Mouse (Mus musculus): Measurements from ENCODE around the gene Ap1g2. TPM values are rescaled to one million over a fixed set of nuclear protein-coding genes. Genes with fewer than 3 reads are reported as not detected.

Gene Ap1g2
- polyA plus RNA-seq, 1 experiment from 2014 or later, result 8.6 TPM

- H3K9ac ChIP-seq (ENCODE audit: low read length), result no peak overlapping the region
- no peak overlapping the region for H3K4me3 ChIP-seq (ENCODE audit: control insufficient read depth in 1 of 2, insufficient read depth in 1 of 2, low read depth in 1 of 2, low read length in 2 of 2)
- no peak for ATAC-seq (ENCODE audit: insufficient number of reproducible peaks, insufficient read depth, low FRiP score, low read depth)
- peaks cover 26 to 36% of the 10 kb centered on the region in 2 experiments for H3K4me1 ChIP-seq (ENCODE audit: control insufficient read depth in 2 of 2, insufficient read depth in 2 of 2, low read length in 2 of 2)
- 53% methylated on average over 9 of the region's 9 CpGs for WGBS
- no peak overlapping the region for H3K4me2 ChIP-seq (ENCODE audit: low read length)
- no peaks in the 10 kb centered on the region for H3K9me3 ChIP-seq (ENCODE audit: control insufficient read depth, low read length)
- H3K36me3 ChIP-seq (ENCODE audit: control insufficient read depth, insufficient read depth, low read length), result no peaks in the 10 kb centered on the region
- H3K27me3 ChIP-seq (ENCODE audit: control insufficient read depth, insufficient read depth, low read length), result no peaks in the 10 kb centered on the region
- H3K27ac ChIP-seq (replicated peaks in 1 of 2; ENCODE audit: control insufficient read depth in 1 of 2, insufficient read depth in 1 of 2, low read depth in 2 of 2, low read length in 2 of 2), result no peak overlapping the region; a peak in 1 of 4 replicates
Observed at GRCm38 (mm10) chr14:55085324-55086008, 20.9 kb downstream of the Ap1g2 start.

- H3K4me1 ChIP-seq (ENCODE audit: control insufficient read depth in 2 of 2, insufficient read depth in 2 of 2, low read length in 2 of 2), result peaks cover 19 to 32% of the 10 kb centered on the region in 2 experiments
- WGBS, result 64% methylated on average over 6 of the region's 6 CpGs
- no peak overlapping the region for H3K9ac ChIP-seq (ENCODE audit: low read length)
- H3K4me2 ChIP-seq (ENCODE audit: low read length), result no peak overlapping the region
- H3K27me3 ChIP-seq (ENCODE audit: control insufficient read depth, insufficient read depth, low read length), result peaks cover 7% of the 10 kb centered on the region; the same call in 1 of the 2 replicates
- no peak for ATAC-seq (ENCODE audit: insufficient number of reproducible peaks, insufficient read depth, low FRiP score, low read depth)
- no peaks in the 10 kb centered on the region for H3K36me3 ChIP-seq (ENCODE audit: control insufficient read depth, insufficient read depth, low read length)
- H3K27ac ChIP-seq (replicated peaks in 1 of 2; ENCODE audit: control insufficient read depth in 1 of 2, insufficient read depth in 1 of 2, low read depth in 2 of 2, low read length in 2 of 2), result no peak overlapping the region
- H3K4me3 ChIP-seq (ENCODE audit: control insufficient read depth in 1 of 2, insufficient read depth in 1 of 2, low read depth in 1 of 2, low read length in 2 of 2), result no peak overlapping the region
- no peaks in the 10 kb centered on the region for H3K9me3 ChIP-seq (ENCODE audit: control insufficient read depth, low read length)
Observed at GRCm38 (mm10) chr14:55083481-55083880, 22.9 kb downstream of the Ap1g2 start.

- Histone ChIP-seq H3K9me3 (ENCODE audit: control insufficient read depth, low read length) (no peaks in the 10 kb centered on the region), H3K27ac (replicated peaks in 1 of 2; ENCODE audit: control insufficient read depth in 1 of 2, insufficient read depth in 1 of 2, low read depth in 2 of 2, low read length in 2 of 2) (no peak overlapping the region), H3K27me3 (ENCODE audit: control insufficient read depth, insufficient read depth, low read length) (peaks cover 16% of the 10 kb centered on the region), H3K36me3 (ENCODE audit: control insufficient read depth, insufficient read depth, low read length) (no peaks in the 10 kb centered on the region), H3K9ac (ENCODE audit: low read length) (no peak overlapping the region), H3K4me3 (ENCODE audit: control insufficient read depth in 1 of 2, insufficient read depth in 1 of 2, low read depth in 1 of 2, low read length in 2 of 2) (no peak overlapping the region), H3K4me2 (ENCODE audit: low read length) (no peak overlapping the region), H3K4me1 (ENCODE audit: control insufficient read depth in 2 of 2, insufficient read depth in 2 of 2, low read length in 2 of 2) (peaks cover 13 to 24% of the 10 kb centered on the region in 2 experiments)
- WGBS, result 28% methylated on average over 5 of the region's 5 CpGs
- ATAC-seq (ENCODE audit: insufficient number of reproducible peaks, insufficient read depth, low FRiP score, low read depth), result no peak
Observed at GRCm38 (mm10) chr14:55081105-55081504, 25.3 kb downstream of the Ap1g2 start.

- WGBS, result 19% methylated on average over 8 of the region's 8 CpGs
- no peak overlapping the region for H3K27ac ChIP-seq (replicated peaks in 1 of 2; ENCODE audit: control insufficient read depth in 1 of 2, insufficient read depth in 1 of 2, low read depth in 2 of 2, low read length in 2 of 2)
- no peaks in the 10 kb centered on the region for H3K9me3 ChIP-seq (ENCODE audit: control insufficient read depth, low read length)
- H3K4me3 ChIP-seq (ENCODE audit: control insufficient read depth in 1 of 2, insufficient read depth in 1 of 2, low read depth in 1 of 2, low read length in 2 of 2), result no peak overlapping the region; a peak in 1 of 4 replicates
- peak overlapping the region; percentile 57 for H3K4me2 ChIP-seq (ENCODE audit: low read length)
- peaks cover 16% of the 10 kb centered on the region for H3K27me3 ChIP-seq (ENCODE audit: control insufficient read depth, insufficient read depth, low read length)
- H3K4me1 ChIP-seq (ENCODE audit: control insufficient read depth in 2 of 2, insufficient read depth in 2 of 2, low read length in 2 of 2), result peaks cover 6 to 19% of the 10 kb centered on the region in 2 experiments
- H3K36me3 ChIP-seq (ENCODE audit: control insufficient read depth, insufficient read depth, low read length), result no peaks in the 10 kb centered on the region
- ATAC-seq (ENCODE audit: insufficient number of reproducible peaks, insufficient read depth, low FRiP score, low read depth), result peak; percentile 35; the same call in 1 of the 2 replicates
- H3K9ac ChIP-seq (ENCODE audit: low read length), result no peak overlapping the region
Observed at GRCm38 (mm10) chr14:55079214-55079970, 27.0 kb downstream of the Ap1g2 start.

- Histone ChIP-seq H3K36me3 (ENCODE audit: control insufficient read depth, insufficient read depth, low read length) (no peaks in the 10 kb centered on the region), H3K9ac (ENCODE audit: low read length) (peak overlapping the region; percentile 30; the same call in 1 of the 2 replicates), H3K4me2 (ENCODE audit: low read length) (peak overlapping the region; percentile 57), H3K27ac (replicated peaks in 1 of 2; ENCODE audit: control insufficient read depth in 1 of 2, insufficient read depth in 1 of 2, low read depth in 2 of 2, low read length in 2 of 2) (no peak overlapping the region), H3K27me3 (ENCODE audit: control insufficient read depth, insufficient read depth, low read length) (peaks cover 16% of the 10 kb centered on the region), H3K4me3 (ENCODE audit: control insufficient read depth in 1 of 2, insufficient read depth in 1 of 2, low read depth in 1 of 2, low read length in 2 of 2) (peak overlapping the region; percentile 6 to 19; a peak in 2 of 4 replicates), H3K9me3 (ENCODE audit: control insufficient read depth, low read length) (no peaks in the 10 kb centered on the region), H3K4me1 (ENCODE audit: control insufficient read depth in 2 of 2, insufficient read depth in 2 of 2, low read length in 2 of 2) (peaks cover 6 to 19% of the 10 kb centered on the region in 2 experiments)
- WGBS, result 10% methylated on average over 23 of the region's 23 CpGs
- ATAC-seq (ENCODE audit: insufficient number of reproducible peaks, insufficient read depth, low FRiP score, low read depth), result no peak
Observed at GRCm38 (mm10) chr14:55078366-55078989, 27.9 kb downstream of the Ap1g2 start.

GRCm38 (mm10) chr14:55077481-55078365 lies 28.7 kb downstream of the Ap1g2 start:
- H3K4me1 ChIP-seq (ENCODE audit: control insufficient read depth in 2 of 2, insufficient read depth in 2 of 2, low read length in 2 of 2), result peaks cover 6 to 19% of the 10 kb centered on the region in 2 experiments
- H3K9ac ChIP-seq (ENCODE audit: low read length), result peak overlapping the region; percentile 30; the same call in 1 of the 2 replicates
- H3K27ac ChIP-seq (replicated peaks in 1 of 2; ENCODE audit: control insufficient read depth in 1 of 2, insufficient read depth in 1 of 2, low read depth in 2 of 2, low read length in 2 of 2), result no peak overlapping the region
- H3K4me3 ChIP-seq (ENCODE audit: control insufficient read depth in 1 of 2, insufficient read depth in 1 of 2, low read depth in 1 of 2, low read length in 2 of 2), result no peak overlapping the region
- no peak overlapping the region for H3K4me2 ChIP-seq (ENCODE audit: low read length)
- no peak for ATAC-seq (ENCODE audit: insufficient number of reproducible peaks, insufficient read depth, low FRiP score, low read depth)
- peaks cover 20% of the 10 kb centered on the region for H3K27me3 ChIP-seq (ENCODE audit: control insufficient read depth, insufficient read depth, low read length)
- WGBS, result 29% methylated on average over 15 of the region's 15 CpGs
- no peaks in the 10 kb centered on the region for H3K9me3 ChIP-seq (ENCODE audit: control insufficient read depth, low read length)
- H3K36me3 ChIP-seq (ENCODE audit: control insufficient read depth, insufficient read depth, low read length), result no peaks in the 10 kb centered on the region

GRCm38 (mm10) chr14:55076956-55077355 lies 29.4 kb downstream of the Ap1g2 start:
- Histone ChIP-seq H3K4me3 (ENCODE audit: control insufficient read depth in 1 of 2, insufficient read depth in 1 of 2, low read depth in 1 of 2, low read length in 2 of 2) (no peak overlapping the region), H3K36me3 (ENCODE audit: control insufficient read depth, insufficient read depth, low read length) (no peaks in the 10 kb centered on the region), H3K9me3 (ENCODE audit: control insufficient read depth, low read length) (no peaks in the 10 kb centered on the region), H3K4me1 (ENCODE audit: control insufficient read depth in 2 of 2, insufficient read depth in 2 of 2, low read length in 2 of 2) (peaks cover 6 to 19% of the 10 kb centered on the region in 2 experiments), H3K27me3 (ENCODE audit: control insufficient read depth, insufficient read depth, low read length) (peaks cover 27% of the 10 kb centered on the region), H3K27ac (replicated peaks in 1 of 2; ENCODE audit: control insufficient read depth in 1 of 2, insufficient read depth in 1 of 2, low read depth in 2 of 2, low read length in 2 of 2) (no peak overlapping the region), H3K9ac (ENCODE audit: low read length) (no peak overlapping the region), H3K4me2 (ENCODE audit: low read length) (no peak overlapping the region)
- 42% methylated on average over 3 of the region's 3 CpGs for WGBS
- no peak for ATAC-seq (ENCODE audit: insufficient number of reproducible peaks, insufficient read depth, low FRiP score, low read depth)

Data from heart, embryonic 14.5 days (tissue).